Mouse (Mus musculus) spleen, adult 2 months (tissue): Measurements from ENCODE around the gene Rpa1. TPM values are rescaled to one million over a fixed set of nuclear protein-coding genes. Genes with fewer than 3 reads are reported as not detected.
A peak's percentile ranks its signal among the peaks of the same experiment; 100 is the strongest.

Source experiments
- DNase-seq, 2 experiments: peaks; one replicate each; pipeline versions ENCODE4 v3.0.0 to v3.0.0-alpha.2; 2012 to 2021; ENCODE audit warnings: low spot score in 2 of 2, low read depth in 1 of 2
- H3K27ac ChIP-seq: fragments of 200-500 bp; 2 replicates; pipeline ENCODE4 v1.5.1; 2012; ENCODE audit warnings: low read length, inconsistent platforms; ENCODE audit not compliant: insufficient read depth
- H3K27me3 ChIP-seq: fragments of 200-500 bp; 2 replicates; pipeline ENCODE4 v1.6.1; 2012; ENCODE audit warnings: mild to moderate bottlenecking, moderate library complexity, low read length, inconsistent platforms; ENCODE audit not compliant: control insufficient read depth, insufficient read depth
- H3K36me3 ChIP-seq: fragments of 200-500 bp; 2 replicates; pipeline ENCODE4 v1.6.1; 2012; ENCODE audit warnings: mild to moderate bottlenecking, low read length, inconsistent platforms; ENCODE audit not compliant: control insufficient read depth, insufficient read depth
- H3K4me1 ChIP-seq: fragments of 200-500 bp; 2 replicates; pipeline ENCODE4 v1.6.1; 2011; ENCODE audit warnings: inconsistent platforms; ENCODE audit not compliant: control insufficient read depth, insufficient read depth, insufficient read length
- H3K4me3 ChIP-seq: fragments of 200-500 bp; 2 replicates; pipeline ENCODE4 v1.5.1; 2011; ENCODE audit warnings: mild to moderate bottlenecking, inconsistent platforms; ENCODE audit not compliant: insufficient read depth, insufficient read length; ENCODE audit errors: extremely low read depth
- CTCF ChIP-seq: fragments of 200-500 bp; IDR thresholded peaks from 2 replicates; pipeline ENCODE4 v1.5.1; 2011; ENCODE audit warnings: mild to moderate bottlenecking, inconsistent platforms; ENCODE audit not compliant: insufficient read depth, insufficient read length, insufficient replicate concordance; ENCODE audit errors: extremely low read depth
- POLR2A ChIP-seq: fragments of 200-500 bp; IDR thresholded peaks from 2 replicates; pipeline ENCODE4 v1.6.1; 2011; ENCODE audit warnings: low read depth, low read length, inconsistent platforms
- WGBS: fragments of 180-500 bp; shearing (Covaris S2); methylation state at CpG from one replicate; pipeline ENCODE4 v1.1.7; 2018; 5-methylcytosine and 5-hydroxymethylcytosine counted together
- polyA plus RNA-seq: library from polyadenylated mRNA; depleted of rRNA; stranded (reverse); fragments of >200 nt; gene quantifications from 2 replicates; pipeline ENCODE4 v1.2.3, GENCODE M21; 2012

Rpa1 gene
- polyA plus RNA-seq, 1 experiment = 23.6 TPM

- DNase-seq = no peak
Observed at GRCm38 (mm10) chr11:75343096-75343495, 5.0 kb downstream of the Rpa1 start.

GRCm38 (mm10) chr11:75340698-75341345 lies 7.3 kb downstream of the Rpa1 start:
- no peak overlapping the region for H3K4me3 ChIP-seq
- no peak for DNase-seq
- 94% methylated on average over 12 of the region's 12 CpGs for WGBS
- H3K36me3 ChIP-seq = peaks cover 13% of the 10 kb centered on the region
- no peak overlapping the region for H3K27ac ChIP-seq
- H3K27me3 ChIP-seq = no peaks in the 10 kb centered on the region
- peaks cover 38% of the 10 kb centered on the region; the same call in 1 of the 2 replicates for H3K4me1 ChIP-seq
- no peak for TF ChIP-seq CTCF
- TF ChIP-seq POLR2A = no peak

More at GRCm38 (mm10) chr11:75343096-75343495, 5.0 kb downstream of the Rpa1 start:
- Histone ChIP-seq H3K36me3 (peaks cover 13% of the 10 kb centered on the region), H3K27me3 (no peaks in the 10 kb centered on the region), H3K27ac (no peak overlapping the region), H3K4me1 (peaks cover 19% of the 10 kb centered on the region), H3K4me3 (no peak overlapping the region)
- TF ChIP-seq CTCF (no peak), POLR2A (no peak)
- 92% methylated on average over 2 of the region's 2 CpGs for WGBS

- 95% methylated on average over 14 of the region's 14 CpGs for WGBS
- TF ChIP-seq POLR2A = no peak
- TF ChIP-seq CTCF = no peak
- DNase-seq = no peak
- no peak overlapping the region for H3K4me3 ChIP-seq
- peaks cover 13% of the 10 kb centered on the region for H3K36me3 ChIP-seq
- H3K4me1 ChIP-seq = peaks cover 38% of the 10 kb centered on the region; the same call in 1 of the 2 replicates
- no peak overlapping the region for H3K27ac ChIP-seq
- H3K27me3 ChIP-seq = no peaks in the 10 kb centered on the region
Observed at GRCm38 (mm10) chr11:75340076-75340475, 8.0 kb downstream of the Rpa1 start.

- no peak for DNase-seq
- H3K4me1 ChIP-seq = peaks cover 26% of the 10 kb centered on the region; the same call in 1 of the 2 replicates
- H3K4me3 ChIP-seq = no peak overlapping the region
- H3K36me3 ChIP-seq = peaks cover 13% of the 10 kb centered on the region
- TF ChIP-seq CTCF (no peak), POLR2A (no peak)
- no peaks in the 10 kb centered on the region for H3K27me3 ChIP-seq
- WGBS = 57% methylated on average over 7 of the region's 7 CpGs
- peak overlapping the region; percentile 94 for H3K27ac ChIP-seq
Observed at GRCm38 (mm10) chr11:75337246-75337645, 10.9 kb downstream of the Rpa1 start.

GRCm38 (mm10) chr11:75336676-75337075 lies 11.4 kb downstream of the Rpa1 start:
- TF ChIP-seq CTCF (no peak), POLR2A (peak; percentile 46)
- Histone ChIP-seq H3K27me3 (no peaks in the 10 kb centered on the region), H3K4me1 (peaks cover 26% of the 10 kb centered on the region; the same call in 1 of the 2 replicates), H3K4me3 (peak overlapping the region; percentile 4; the same call in 1 of the 2 replicates), H3K27ac (peak overlapping the region; percentile 94), H3K36me3 (peaks cover 15% of the 10 kb centered on the region)
- WGBS = 14% methylated on average over 8 of the region's 8 CpGs
- peak; percentile 41 to 65 for DNase-seq

- Histone ChIP-seq H3K27ac (no peak overlapping the region), H3K4me3 (no peak overlapping the region), H3K4me1 (peaks cover 7% of the 10 kb centered on the region; the same call in 1 of the 2 replicates), H3K27me3 (no peaks in the 10 kb centered on the region), H3K36me3 (peaks cover 6% of the 10 kb centered on the region)
- no peak for DNase-seq
- TF ChIP-seq CTCF = no peak
- TF ChIP-seq POLR2A = no peak
- WGBS = 76% methylated on average over 7 of the region's 7 CpGs
Observed at GRCm38 (mm10) chr11:75325969-75326311, 22.2 kb downstream of the Rpa1 start.
